Mouse (Mus musculus): ENCODE measurements at regions not wholly inside any gene's neighbourhood (a gene's known extent, or its start where the extent isn't known, plus 50 kb on each side); places are given as distances from the start of the nearest gene placed in this dataset.

- no peak for TF ChIP-seq CTCF (IDR thresholded peaks at IDR 0.05; ENCODE audit: low read depth, low read length)
- no peak for TF ChIP-seq POLR2A (IDR thresholded peaks at IDR 0.05; ENCODE audit: extremely low read depth, insufficient read depth, low read length)
These were observed 104.9 kb upstream of the Pirt start for GRCm38 (mm10) chr11:66806887-66807286.
